Mouse (Mus musculus) lung, postnatal 14 days (tissue): Measurements from ENCODE around the gene Olfr1246.
"Not testable (repeated sequence)": the region's sequence is repeated elsewhere in the genome, so short reads cannot be mapped to it uniquely, and the experiment has no call there.

Experiments
- DNase-seq: peaks from one replicate; pipeline ENCODE4 v3.0.0; 2021

Gene Olfr1246

DNA sequence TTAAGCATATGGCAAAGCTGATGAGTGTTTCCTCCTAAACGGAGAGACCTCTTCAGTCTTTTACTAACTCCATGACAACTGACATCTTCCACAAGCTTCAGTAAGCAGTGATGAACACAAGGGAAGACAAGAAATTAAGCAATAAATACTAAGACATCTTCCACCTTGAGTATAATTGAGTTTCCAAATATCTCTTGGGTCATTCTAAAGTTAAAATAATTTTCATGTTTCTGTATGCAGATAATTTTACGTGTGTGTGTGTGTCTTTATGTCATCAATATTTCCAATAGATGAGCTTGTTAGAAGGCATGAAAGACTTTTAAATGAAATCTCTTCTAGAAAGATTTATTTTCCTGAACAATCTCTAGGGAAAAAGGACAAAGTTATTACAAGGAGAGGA lies at the start of gene Olfr1246:
Gene Olfr1246, minus strand, starts transcription at position 101 of the 400 bp plus-strand sequence.
- DNase-seq = no peak

DNA sequence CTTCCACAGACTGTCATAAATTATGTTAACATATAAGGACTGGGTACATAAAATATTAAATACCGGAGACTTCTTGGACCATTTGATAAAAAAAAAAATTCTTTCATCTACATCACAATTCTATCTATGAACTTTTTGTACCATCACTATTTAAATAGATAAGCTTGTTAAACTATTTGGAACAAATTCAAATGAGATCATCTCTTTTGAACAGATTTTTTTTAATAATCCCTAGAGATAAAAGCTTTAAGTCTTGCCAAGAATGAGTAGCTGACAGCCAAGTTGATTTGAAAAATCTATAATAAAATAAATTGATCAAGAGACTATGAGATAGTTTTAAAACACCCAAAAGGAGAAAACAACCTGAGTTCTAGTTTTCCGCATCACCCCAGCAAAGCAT lies 41.9 kb upstream of the Olfr1246 start, which contains the start of gene Olfr1249:
Gene Olfr1249, minus strand, starts transcription at position 101 of the 400 bp plus-strand sequence.
- DNase-seq = no peak

DNA sequence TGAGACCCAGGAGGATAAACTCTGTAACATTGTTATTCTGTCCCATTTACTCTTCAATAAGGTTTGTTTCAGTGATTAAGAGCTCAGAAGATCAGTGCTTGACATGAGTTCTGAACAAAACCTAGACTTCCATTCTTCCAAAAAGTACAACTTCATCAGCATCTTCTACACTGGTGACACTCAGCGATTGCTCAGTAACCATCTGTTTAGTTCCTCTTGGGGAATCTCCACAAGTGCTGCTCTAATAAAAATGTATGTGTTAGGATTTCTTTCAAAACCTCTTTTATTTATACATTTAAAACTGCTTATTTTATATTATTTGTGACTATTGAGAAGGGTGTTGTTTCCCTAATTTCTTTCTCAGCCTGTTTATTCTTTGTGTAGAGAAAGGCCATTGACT lies 25.2 kb upstream of the Olfr1246 start, which contains the start of gene Olfr1248:
Gene Olfr1248, minus strand, starts transcription at position 101 of the 400 bp plus-strand sequence.
- DNase-seq = not testable (repeated sequence)

DNA sequence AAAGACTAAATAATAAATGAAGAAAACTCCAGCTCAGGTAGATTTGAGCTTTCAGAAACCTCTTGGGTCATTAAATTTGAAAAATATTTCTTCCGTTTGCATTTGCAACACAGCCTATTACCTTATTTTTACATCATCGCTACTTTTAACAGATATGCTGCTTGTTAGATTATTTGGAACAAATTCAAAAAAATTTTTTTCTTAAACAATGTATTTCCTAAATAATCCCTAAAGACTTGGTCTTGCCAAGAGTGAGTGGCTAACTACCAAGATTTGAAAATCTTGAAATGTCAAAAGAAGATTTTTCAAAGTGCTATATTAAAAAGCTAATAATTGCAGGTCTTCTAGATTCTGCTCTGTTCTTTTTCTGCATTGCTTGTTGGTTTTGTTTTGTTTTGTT lies 21.1 kb upstream of the Olfr1246 start, which contains the start of gene Olfr1247:
Gene Olfr1247, minus strand, starts transcription at position 101 of the 400 bp plus-strand sequence.
- no peak for DNase-seq

DNA sequence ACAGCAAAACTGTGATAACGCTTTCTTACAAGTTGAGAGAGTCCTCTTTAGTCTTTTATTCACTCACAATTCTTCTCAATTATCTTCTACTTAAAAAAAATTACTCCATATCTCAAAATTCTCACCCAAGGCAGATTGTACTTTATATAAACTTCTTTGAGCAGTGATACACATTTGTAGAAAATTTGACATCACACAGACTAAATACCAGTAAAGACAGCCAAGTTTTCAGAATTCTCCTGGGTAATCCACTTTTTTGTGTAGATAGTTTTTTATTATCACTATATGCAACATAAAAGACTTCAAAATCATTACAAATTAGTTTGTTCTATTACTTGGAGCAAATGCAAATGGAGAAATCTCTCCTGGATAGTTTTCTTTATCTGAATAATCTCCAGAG lies 14.6 kb downstream of the Olfr1246 start, which contains the start of gene Olfr1245:
Gene Olfr1245, minus strand, starts transcription at position 101 of the 400 bp plus-strand sequence.
- DNase-seq = no peak

DNA sequence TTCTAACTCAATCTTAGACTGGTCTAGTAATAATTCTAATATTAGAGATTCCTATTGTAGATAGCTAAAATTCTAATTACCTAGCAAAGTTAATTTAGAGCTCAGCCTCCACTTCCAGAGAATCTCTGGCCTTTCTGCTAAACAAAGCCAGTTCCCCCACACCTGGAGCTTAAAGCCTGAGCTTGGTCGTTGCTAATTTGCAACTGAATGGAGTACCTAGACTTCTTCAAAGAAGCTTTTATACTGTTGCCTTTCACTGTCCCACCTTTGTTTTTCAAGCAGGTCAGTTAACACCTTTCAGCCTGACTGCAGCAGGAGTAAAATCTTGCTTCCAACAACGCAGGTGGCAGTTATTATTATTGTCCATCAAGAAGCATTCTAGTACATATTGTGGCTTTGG lies 30.3 kb downstream of the Olfr1246 start:
- DNase-seq = not testable (repeated sequence)

DNA sequence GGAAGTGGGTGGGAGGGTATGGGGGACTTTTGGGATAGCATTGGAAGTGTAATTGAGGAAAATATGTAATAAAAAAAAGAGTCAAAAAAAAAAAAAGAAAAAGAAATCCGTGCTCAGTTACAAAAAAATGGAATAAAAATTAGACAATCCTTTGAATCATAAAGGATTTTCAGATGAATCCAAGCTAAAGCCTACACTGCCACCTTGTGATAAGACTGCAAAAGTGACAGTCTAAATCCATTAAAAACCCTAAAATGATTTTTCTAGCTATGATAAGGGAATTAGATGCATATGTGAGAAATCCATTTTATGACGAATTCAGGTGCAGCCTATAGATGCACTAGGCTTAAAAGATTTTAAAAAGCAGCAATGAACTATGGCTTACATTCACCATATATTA lies 48.4 kb downstream of the Olfr1246 start:
- no peak for DNase-seq

DNA sequence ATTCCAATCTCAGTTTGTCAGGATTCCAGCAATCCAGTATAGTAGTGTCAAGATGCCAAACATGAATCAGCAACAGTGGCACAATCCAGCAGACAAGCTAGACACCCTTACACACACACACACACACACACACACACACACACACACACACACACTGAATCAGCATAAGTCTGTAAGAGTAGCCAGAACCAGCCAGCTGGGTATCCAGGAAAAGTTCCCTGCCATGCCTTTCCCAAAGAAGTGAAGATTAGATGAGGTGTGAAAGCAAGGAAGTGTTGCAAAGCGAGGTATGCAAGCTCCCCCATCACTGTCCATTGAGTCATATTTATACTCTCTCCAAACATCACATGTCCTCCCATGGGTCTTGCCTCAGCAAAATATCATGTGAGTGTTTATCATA lies 53.0 kb downstream of the Olfr1246 start:
- no peak for DNase-seq
